Mouse (Mus musculus) kidney, embryonic 16.5 days (tissue): ENCODE measurements at regions not wholly inside any gene's neighbourhood (a gene's known extent, or its start where the extent isn't known, plus 50 kb on each side); places are given as distances from the start of the nearest gene placed in this dataset.

ENCODE experiments used
- ATAC-seq: fragments of 200-750 bp; cut with Nextera tagmentation; 2 replicates; pipeline ENCODE4 v1.8.0; 2017; ENCODE audit warnings: moderate TSS enrichment; ENCODE audit not compliant: low FRiP score, low TSS enrichment
- H3K27ac ChIP-seq: fragments of 300-500 bp; sonication (generic); 2 replicates; pipeline ENCODE4 v1.5.1; 2014; ENCODE audit warnings: low read length
- H3K27me3 ChIP-seq: fragments of 300-500 bp; sonication (generic); 2 replicates; pipeline ENCODE4 v1.6.1; 2014; ENCODE audit warnings: low read length, control low read depth, mixed read lengths; ENCODE audit not compliant: insufficient read depth
- H3K36me3 ChIP-seq: fragments of 300-500 bp; sonication (generic); 2 replicates; pipeline ENCODE4 v1.6.1; 2014; ENCODE audit warnings: low read length, control low read depth, mixed read lengths; ENCODE audit not compliant: insufficient read depth
- H3K4me1 ChIP-seq: fragments of 300-500 bp; sonication (generic); 2 replicates; pipeline ENCODE4 v1.6.1; 2014; ENCODE audit warnings: low read length, control low read depth, mixed read lengths; ENCODE audit not compliant: insufficient read depth
- H3K4me2 ChIP-seq: fragments of 300-500 bp; sonication (generic); replicated peaks from 2 replicates; pipeline ENCODE4 v1.6.1; 2014; ENCODE audit warnings: low read depth, low read length
- H3K4me3 ChIP-seq: fragments of 300-500 bp; sonication (generic); 2 replicates; pipeline ENCODE4 v1.5.1; 2014; ENCODE audit warnings: mild to moderate bottlenecking, low read length
- H3K9ac ChIP-seq: fragments of 300-500 bp; sonication (generic); replicated peaks from 2 replicates; pipeline ENCODE4 v1.6.1; 2014; ENCODE audit warnings: low read length
- H3K9me3 ChIP-seq: fragments of 300-500 bp; sonication (generic); 2 replicates; pipeline ENCODE4 v1.6.1; 2016; ENCODE audit warnings: low read length, control low read depth
- WGBS: fragments of 180-500 bp; shearing (Covaris S2); extraction: QIAGEN DNeasy Blood & Tissue Kit; methylation state at CpG from one replicate; pipeline ENCODE4 v1.1.7; 2014; 5-methylcytosine and 5-hydroxymethylcytosine counted together

DNA sequence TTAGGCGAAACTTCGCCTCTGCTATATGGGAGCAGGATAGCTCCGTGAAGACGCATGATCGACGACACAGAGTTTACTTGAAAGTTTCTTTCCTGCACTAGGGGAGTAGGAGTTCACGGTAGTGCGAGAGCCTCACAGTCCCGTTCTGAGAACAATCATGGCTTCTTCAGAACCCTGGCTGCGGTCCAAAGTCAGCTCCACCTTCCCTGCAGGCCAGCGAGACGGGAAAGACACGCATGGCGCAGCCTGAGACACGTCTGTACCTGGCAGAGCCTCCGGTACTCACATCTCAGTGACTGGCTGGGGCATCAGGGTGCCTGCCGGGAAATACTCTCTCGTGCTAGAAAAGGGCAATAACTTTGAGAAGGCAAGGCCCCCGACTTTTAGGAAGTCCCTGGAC lies 193.8 kb upstream of the Klf4 start:
- peaks cover 2% of the 10 kb centered on the region; the same call in 1 of the 2 replicates for H3K4me1 ChIP-seq
- no peaks in the 10 kb centered on the region for H3K36me3 ChIP-seq
- H3K4me2 ChIP-seq, result no peak overlapping the region
- no peaks in the 10 kb centered on the region for H3K9me3 ChIP-seq
- ATAC-seq, result peak; percentile 31; the same call in 1 of the 2 replicates
- no peak overlapping the region for H3K9ac ChIP-seq
- 60% methylated on average over 19 of the region's 19 CpGs for WGBS
- no peaks in the 10 kb centered on the region for H3K27me3 ChIP-seq
- no peak overlapping the region for H3K27ac ChIP-seq
- H3K4me3 ChIP-seq, result no peak overlapping the region

DNA sequence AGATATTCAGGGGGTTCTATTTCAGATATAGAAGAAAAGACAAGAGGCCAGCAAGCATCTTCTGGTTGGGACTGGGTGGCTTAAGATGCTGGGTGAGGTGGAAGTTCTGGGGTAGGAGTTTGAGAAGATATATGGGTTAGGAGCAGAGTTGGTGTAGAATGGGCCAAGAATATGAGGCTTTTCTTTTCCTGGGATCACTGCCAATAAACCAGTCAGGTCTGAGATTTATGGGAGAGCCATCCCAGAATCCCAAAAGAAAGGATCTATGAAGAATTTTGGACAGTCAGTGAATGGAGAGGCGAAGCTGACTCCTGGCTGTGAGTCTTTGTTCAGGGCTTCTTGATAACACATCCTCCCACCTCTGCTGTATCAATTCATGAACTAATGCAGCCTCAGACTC lies 192.0 kb upstream of the Klf4 start:
- WGBS, result 88% methylated on average over 1 of the region's 1 CpGs
- Histone ChIP-seq H3K4me1 (peaks cover 2% of the 10 kb centered on the region; the same call in 1 of the 2 replicates), H3K27me3 (no peaks in the 10 kb centered on the region), H3K27ac (no peak overlapping the region), H3K4me3 (no peak overlapping the region), H3K36me3 (no peaks in the 10 kb centered on the region), H3K4me2 (no peak overlapping the region), H3K9me3 (no peaks in the 10 kb centered on the region), H3K9ac (no peak overlapping the region)
- no peak for ATAC-seq

DNA sequence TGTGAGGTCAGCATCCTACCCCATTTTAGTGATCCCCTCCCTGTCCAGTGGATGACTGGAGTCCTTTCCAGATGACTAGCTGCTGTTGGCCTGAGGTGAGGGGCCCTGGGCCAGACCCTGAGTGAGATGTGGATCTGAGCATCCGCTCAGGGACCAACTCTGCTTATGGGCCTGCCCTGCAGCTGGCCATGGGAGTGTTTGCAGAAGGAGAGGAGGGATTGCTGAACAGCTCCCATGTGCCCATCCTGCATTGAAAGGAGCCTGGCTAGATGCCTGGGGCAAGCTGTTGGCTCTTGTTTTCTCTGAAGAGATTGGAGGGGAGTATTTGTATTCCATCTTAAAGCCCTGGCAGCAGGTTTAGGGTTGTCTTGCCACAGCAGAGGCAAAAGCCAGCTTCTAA lies 190.9 kb upstream of the Klf4 start:
- no peak overlapping the region for H3K9ac ChIP-seq
- no peak overlapping the region for H3K27ac ChIP-seq
- H3K9me3 ChIP-seq, result no peaks in the 10 kb centered on the region
- H3K4me1 ChIP-seq, result peaks cover 2% of the 10 kb centered on the region; the same call in 1 of the 2 replicates
- no peak for ATAC-seq
- H3K27me3 ChIP-seq, result no peaks in the 10 kb centered on the region
- H3K36me3 ChIP-seq, result no peaks in the 10 kb centered on the region
- H3K4me3 ChIP-seq, result no peak overlapping the region
- WGBS, result 87% methylated on average over 1 of the region's 1 CpGs
- H3K4me2 ChIP-seq, result no peak overlapping the region

DNA sequence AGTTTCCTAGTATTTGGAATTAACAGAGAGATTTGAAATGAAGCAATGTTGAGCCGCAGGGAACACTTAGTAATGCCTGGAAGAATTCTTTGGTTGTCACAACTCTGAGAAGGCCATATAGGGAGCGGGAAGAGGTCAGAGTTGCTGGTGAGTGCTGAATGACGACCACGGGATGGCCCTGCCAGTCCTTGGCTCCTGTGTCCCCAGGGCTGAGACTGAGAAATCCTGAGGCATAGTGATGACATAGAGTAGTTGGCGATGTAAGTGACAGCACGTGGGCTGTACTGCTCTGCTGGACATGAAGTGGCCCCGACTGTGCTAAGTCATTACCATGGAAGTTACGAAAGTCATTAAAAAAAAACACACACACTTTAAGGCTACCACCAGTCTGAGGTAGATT lies 190.1 kb upstream of the Klf4 start:
- Histone ChIP-seq H3K4me3 (no peak overlapping the region), H3K36me3 (no peaks in the 10 kb centered on the region), H3K27me3 (no peaks in the 10 kb centered on the region), H3K9me3 (no peaks in the 10 kb centered on the region), H3K4me1 (peaks cover 2% of the 10 kb centered on the region; the same call in 1 of the 2 replicates), H3K9ac (no peak overlapping the region), H3K4me2 (no peak overlapping the region), H3K27ac (no peak overlapping the region)
- WGBS, result 76% methylated on average over 8 of the region's 8 CpGs
- no peak for ATAC-seq

DNA sequence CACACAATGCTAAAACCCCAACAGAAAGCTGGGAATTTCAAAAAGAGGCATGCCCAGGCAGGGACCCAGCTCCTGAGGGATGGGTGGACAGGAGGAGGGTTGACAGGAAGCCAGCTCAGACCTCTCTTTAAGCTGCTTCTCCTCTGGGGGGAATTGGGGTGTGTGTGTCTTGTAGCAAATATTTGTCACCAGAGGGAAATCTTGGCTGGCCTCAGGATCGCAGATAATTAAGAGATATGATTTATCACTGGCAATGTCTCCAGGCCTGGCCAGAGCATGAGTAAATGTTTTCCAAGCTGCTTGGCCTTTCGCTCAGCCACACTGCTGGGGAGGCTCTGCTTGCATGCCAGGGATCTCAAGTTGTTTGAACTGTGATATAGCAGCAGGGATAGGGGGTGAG lies 189.6 kb upstream of the Klf4 start:
- Histone ChIP-seq H3K9me3 (no peaks in the 10 kb centered on the region), H3K36me3 (no peaks in the 10 kb centered on the region), H3K4me3 (no peak overlapping the region), H3K27me3 (no peaks in the 10 kb centered on the region), H3K9ac (no peak overlapping the region), H3K4me2 (no peak overlapping the region), H3K27ac (no peak overlapping the region), H3K4me1 (peaks cover 2% of the 10 kb centered on the region; the same call in 1 of the 2 replicates)
- 42% methylated on average over 2 of the region's 2 CpGs for WGBS
- ATAC-seq, result peak; percentile 63

DNA sequence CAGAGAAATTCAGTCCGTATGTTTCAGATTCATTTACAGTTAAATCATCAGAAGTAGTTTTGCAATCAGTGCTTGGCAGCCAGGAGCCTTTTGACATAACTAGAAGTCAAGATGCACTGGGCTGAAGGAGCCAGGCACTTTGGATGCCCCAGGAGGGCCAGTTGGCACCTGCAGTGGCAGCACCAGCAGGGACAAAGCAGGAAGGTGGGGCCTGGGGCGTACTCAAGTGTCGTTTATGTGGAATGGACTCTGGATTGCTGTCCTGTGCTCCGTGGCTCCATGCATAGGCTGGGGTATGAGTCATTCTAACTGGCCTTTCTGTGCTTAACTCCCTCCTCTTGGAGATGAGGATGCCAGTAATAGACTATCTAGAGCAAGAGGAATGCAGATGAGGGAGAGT lies 186.2 kb upstream of the Klf4 start:
- Histone ChIP-seq H3K9ac (no peak overlapping the region), H3K9me3 (no peaks in the 10 kb centered on the region), H3K36me3 (no peaks in the 10 kb centered on the region), H3K27ac (no peak overlapping the region), H3K4me2 (no peak overlapping the region), H3K4me3 (no peak overlapping the region), H3K4me1 (peaks cover 2% of the 10 kb centered on the region; the same call in 1 of the 2 replicates), H3K27me3 (no peaks in the 10 kb centered on the region)
- ATAC-seq, result no peak
- 67% methylated on average over 4 of the region's 4 CpGs for WGBS

DNA sequence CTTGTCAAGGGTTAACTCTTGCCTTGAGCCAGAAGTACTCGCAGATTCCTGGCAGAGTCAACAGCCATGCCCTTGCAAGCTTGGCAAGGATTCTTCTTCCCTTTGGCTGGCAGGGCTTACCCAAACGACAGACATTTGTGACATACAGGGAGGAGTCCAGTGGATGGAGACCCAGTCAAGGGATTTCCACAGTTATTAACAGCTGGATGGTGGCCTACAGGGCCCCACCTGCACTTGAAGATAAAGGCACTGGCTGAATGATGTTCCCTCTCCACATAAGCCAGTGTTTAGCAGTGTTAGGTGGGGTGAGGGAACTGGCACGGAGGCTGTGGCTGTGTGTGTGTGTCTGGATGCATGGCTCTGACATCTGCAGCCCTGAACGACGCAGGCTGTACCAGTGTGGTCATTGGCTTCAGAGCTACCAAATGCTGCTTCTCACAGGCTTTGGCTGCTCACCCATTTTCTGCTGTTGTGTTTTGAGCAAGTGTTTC lies 183.9 kb upstream of the Klf4 start:
- no peak overlapping the region for H3K4me3 ChIP-seq
- ATAC-seq, result no peak
- no peak overlapping the region for H3K9ac ChIP-seq
- no peaks in the 10 kb centered on the region for H3K9me3 ChIP-seq
- no peak overlapping the region for H3K4me2 ChIP-seq
- no peaks in the 10 kb centered on the region for H3K36me3 ChIP-seq
- peaks cover 8% of the 10 kb centered on the region; the same call in 1 of the 2 replicates for H3K4me1 ChIP-seq
- no peaks in the 10 kb centered on the region for H3K27me3 ChIP-seq
- 69% methylated on average over 5 of the region's 5 CpGs for WGBS
- no peak overlapping the region for H3K27ac ChIP-seq

DNA sequence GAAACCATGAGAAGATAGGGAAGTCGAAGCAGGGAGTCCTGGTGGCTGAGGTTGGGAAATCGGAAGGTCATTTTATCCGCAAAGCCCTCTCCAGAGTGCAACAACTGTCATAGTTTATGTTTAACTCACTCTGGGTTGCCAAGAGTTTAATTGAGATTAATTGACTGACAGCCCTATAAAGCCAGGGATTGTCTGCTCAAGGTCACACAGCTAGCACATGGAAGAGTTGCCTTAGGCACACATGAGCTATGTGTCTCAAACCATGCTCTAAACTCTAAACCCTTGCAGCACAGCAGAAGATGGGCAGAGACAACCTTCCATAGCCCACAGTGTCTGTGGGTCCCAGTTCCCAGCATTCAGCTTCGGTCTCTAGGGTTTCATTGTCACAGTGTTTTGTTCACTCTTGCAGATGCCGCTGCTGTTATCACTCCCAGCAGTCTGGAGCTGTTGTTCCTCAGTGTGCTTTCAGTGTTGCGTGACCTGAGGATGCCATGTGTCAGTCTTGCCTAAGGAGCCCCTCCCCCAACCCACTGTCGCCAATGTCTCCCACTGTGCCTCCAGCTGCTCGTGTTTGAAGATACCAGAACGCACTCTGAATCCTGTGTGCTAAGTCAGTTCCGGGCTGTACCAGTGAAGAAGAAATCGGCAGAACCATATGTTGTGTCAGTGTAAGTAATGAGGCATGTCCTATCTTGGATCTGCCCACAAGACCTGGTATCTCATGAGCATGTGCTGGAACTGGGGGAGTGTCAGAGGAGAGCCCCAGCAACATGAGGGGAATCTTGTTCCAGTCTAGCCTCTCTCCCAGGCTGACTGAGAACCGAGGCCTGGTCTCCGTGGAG lies 179.5 kb upstream of the Klf4 start:
- Histone ChIP-seq H3K36me3 (no peaks in the 10 kb centered on the region), H3K4me2 (no peak overlapping the region), H3K9me3 (no peaks in the 10 kb centered on the region), H3K4me1 (peaks cover 8% of the 10 kb centered on the region; the same call in 1 of the 2 replicates), H3K27me3 (no peaks in the 10 kb centered on the region), H3K4me3 (no peak overlapping the region), H3K9ac (no peak overlapping the region), H3K27ac (no peak overlapping the region)
- peak; percentile 85 for ATAC-seq
- 38% methylated on average over 13 of the region's 13 CpGs for WGBS

DNA sequence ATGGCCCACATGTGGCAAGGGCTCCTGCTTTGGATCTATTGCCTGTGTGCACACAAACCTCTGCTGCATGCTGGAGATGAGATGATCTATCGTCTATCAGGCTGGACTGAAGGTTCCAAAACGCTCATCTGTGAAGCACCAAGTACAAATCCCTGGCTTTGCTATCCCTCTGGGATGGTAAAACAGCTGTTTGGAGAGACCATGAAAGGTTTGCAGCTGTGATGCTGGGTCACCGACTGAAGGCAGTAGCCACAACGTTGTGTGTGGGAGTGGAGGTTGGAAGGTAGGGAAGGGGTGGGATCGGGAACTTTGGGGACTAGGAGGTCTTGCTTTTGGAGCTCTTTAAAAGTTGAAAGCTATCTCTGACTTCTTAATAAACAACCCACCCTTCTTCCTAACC lies 178.2 kb upstream of the Klf4 start:
- Histone ChIP-seq H3K4me1 (peaks cover 8% of the 10 kb centered on the region; the same call in 1 of the 2 replicates), H3K27me3 (no peaks in the 10 kb centered on the region), H3K9ac (no peak overlapping the region), H3K4me3 (no peak overlapping the region), H3K36me3 (no peaks in the 10 kb centered on the region), H3K9me3 (no peaks in the 10 kb centered on the region), H3K27ac (no peak overlapping the region), H3K4me2 (no peak overlapping the region)
- 80% methylated on average over 5 of the region's 5 CpGs for WGBS
- no peak for ATAC-seq

DNA sequence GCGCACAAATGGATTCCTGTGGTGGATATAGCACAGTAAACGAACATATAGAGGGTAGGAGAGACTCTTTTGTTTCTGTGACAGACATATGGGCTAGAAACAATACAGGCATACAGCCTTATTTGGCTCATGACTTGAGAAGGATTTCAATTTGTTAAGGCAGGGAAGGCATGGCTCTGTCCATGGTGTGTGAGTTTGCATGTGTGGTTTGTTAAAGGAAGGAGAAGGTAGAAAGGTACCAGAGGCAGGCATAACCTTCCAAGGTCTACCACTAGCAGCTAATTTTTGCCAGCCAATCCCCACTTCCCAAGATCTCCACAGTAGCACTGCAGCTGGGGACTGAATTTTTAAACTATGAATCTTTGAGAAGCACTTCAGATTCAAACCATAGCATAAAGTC lies 176.5 kb upstream of the Klf4 start:
- WGBS, result 85% methylated on average over 2 of the region's 2 CpGs
- Histone ChIP-seq H3K4me2 (no peak overlapping the region), H3K9ac (no peak overlapping the region), H3K9me3 (no peaks in the 10 kb centered on the region), H3K27me3 (no peaks in the 10 kb centered on the region), H3K27ac (no peak overlapping the region), H3K4me1 (peaks cover 8% of the 10 kb centered on the region; the same call in 1 of the 2 replicates), H3K4me3 (no peak overlapping the region), H3K36me3 (no peaks in the 10 kb centered on the region)
- no peak for ATAC-seq
